Mouse (Mus musculus): ENCODE measurements around the gene Ptger1. TPM values are rescaled to one million over a fixed set of nuclear protein-coding genes. Genes with fewer than 3 reads are reported as not detected.

Ptger1 gene
- polyA plus RNA-seq, 1 experiment: 1.4 TPM

Other genes starting within 250 kb of the Ptger1 start
- 10.6 and 14.3 TPM in 2 replicates for gene Scoc, start 208.3 kb upstream of the Ptger1 start, polyA plus RNA-seq (2012; rRNA removed)
- 0.11 TPM in 1 of 2 replicates, not detected in the other for gene Olfr370, start 130.9 kb upstream of the Ptger1 start, polyA plus RNA-seq (2012; rRNA removed)
- gene Ndufb7, start 100.0 kb upstream of the Ptger1 start, polyA plus RNA-seq (2012; rRNA removed): 509 and 536 TPM in 2 replicates
- gene Tecr, start 58.7 kb upstream of the Ptger1 start, polyA plus RNA-seq (2012; rRNA removed): 772 and 857 TPM in 2 replicates
- 36.0 and 40.6 TPM in 2 replicates for gene Dnajb1, start 58.5 kb upstream of the Ptger1 start, polyA plus RNA-seq (2012; rRNA removed)
- gene Gipc1, start 14.0 kb upstream of the Ptger1 start, polyA plus RNA-seq (2012; rRNA removed): 95.2 and 110 TPM in 2 replicates
- 63.3 and 63.6 TPM in 2 replicates for gene Pkn1, start 32.5 kb downstream of the Ptger1 start, polyA plus RNA-seq (2012; rRNA removed)
- 28.2 and 35.7 TPM in 2 replicates for gene Ddx39, start 48.5 kb downstream of the Ptger1 start, polyA plus RNA-seq (2012; rRNA removed)
- gene Adgre5, start 74.6 kb downstream of the Ptger1 start, polyA plus RNA-seq (2012; rRNA removed): 173 and 176 TPM in 2 replicates
- 66.4 and 70.0 TPM in 2 replicates for gene Adgrl1, start 233.4 kb downstream of the Ptger1 start, polyA plus RNA-seq (2012; rRNA removed)